Mouse (Mus musculus) spleen, postnatal 4 days (tissue): Measurements from ENCODE around the gene Grik1.

Experiments
- DNase-seq, 2 experiments: peaks; one replicate each; pipeline ENCODE4 v3.0.0; 2022; ENCODE audit warnings: low spot score in 2 of 2

Grik1 gene

DNA sequence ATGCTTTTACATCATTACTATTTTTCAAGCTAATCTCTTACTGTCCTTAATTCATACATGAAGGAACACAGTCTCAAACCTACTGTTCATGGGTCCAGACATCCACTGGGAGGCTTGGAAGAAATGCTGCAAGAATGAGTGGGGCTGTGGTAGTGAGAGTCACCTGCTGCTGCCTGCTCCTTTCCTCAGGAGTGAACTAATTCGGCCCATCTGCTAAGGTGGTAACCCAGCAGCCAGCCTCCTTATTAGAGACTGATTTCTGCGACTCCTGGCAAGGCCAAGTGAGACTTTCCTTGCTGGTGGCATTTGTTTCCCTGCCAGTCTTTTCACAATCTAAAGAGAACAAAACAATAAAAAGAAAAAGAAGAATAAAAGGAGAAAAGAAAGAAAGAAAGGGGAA lies 147.9 kb downstream of the Grik1 start:
- no peak for DNase-seq

DNA sequence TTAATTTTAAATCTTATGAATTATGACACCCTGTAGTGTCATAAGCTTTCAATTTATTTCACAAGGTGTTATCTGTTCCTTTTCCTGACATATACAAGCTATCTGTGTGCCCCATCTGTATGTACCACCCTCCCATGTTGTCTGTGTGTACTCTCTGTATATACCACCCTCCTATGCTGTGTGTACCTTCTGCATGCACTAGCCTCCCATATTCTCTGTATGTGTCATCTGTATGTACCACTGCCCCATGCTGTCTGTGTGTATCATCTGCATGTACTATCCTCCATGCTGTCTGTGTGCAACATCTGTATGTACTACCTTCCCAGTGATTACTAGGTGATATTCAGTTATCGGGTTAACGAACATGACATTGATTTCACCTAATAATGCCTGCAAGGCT lies 148.5 kb downstream of the Grik1 start:
- DNase-seq, result no peak

DNA sequence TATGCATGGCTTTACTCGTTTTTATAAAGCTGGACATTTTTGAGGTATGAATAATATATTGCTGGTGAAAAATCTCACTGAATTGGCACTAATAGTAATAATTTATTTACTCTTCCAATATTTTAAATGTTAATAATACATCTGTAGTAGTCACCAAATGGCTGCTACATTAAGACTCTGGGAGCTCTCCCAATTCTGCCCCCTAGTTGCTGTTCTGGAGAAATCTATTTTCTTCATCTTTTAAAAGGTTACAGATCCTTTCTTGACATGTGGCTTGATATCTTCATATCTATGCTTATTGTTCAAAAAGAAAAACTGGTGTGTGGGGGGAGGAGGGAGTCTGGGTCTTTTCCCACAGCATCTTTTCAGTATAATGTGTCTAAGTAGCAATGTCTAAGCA lies 151.2 kb downstream of the Grik1 start:
- no peak for DNase-seq

DNA sequence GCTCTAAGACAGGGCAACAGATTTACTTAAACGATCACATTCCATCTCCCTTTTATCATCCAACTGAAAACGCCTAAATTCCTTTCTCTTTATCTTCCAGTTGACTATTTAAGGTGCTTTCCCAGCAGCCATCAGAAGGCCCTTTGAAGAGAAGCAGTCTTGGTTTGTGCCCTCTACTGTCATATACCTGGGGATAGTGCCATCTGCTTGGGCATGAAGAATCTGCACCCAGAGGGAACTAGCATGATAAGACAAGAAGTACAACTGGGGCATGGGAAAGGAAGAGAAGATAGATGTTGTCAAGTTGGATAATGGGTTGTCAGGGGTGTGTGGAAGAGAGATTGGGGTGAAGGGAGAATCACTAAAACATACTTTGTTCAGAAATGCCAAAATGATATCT lies 157.1 kb downstream of the Grik1 start:
- DNase-seq, result no peak

DNA sequence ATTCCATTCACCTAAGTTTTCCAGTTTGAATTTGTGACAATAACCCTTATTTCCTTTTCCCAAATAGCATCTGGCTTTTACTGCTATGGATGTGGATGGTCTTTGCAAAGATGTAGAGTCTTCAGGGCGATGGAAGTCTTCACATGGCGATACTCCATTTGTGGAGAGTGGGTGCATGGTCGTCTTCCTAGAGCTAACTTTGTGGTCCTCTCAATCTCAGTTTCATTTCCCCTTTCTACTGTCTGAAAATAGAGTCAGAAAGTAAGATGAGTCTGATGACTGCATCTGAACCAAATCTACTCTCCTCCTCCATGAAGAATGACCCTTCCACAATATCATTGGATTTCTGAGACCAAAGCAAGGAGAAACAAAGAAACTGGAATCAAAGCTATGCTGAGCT lies 159.0 kb downstream of the Grik1 start:
- no peak for DNase-seq

DNA sequence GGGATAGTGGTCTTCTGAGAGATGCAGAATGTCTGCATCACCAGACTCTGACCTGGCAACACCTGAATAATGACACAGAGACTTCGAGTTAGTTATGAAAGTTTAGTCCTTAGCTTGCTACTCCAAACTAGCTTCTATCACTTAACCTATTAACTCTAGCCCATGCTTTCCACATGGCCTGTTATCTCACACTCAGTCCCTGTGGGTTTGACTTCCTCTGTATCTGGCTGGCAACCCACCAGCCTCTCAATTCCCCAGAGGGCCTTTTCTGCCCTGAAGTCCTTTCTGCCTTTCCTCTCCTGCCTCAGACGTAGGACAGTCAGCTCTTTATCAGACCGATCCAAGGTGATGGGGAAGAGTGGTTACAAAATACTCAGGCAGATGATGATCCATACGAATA lies 165.0 kb downstream of the Grik1 start:
- no peak for DNase-seq

DNA sequence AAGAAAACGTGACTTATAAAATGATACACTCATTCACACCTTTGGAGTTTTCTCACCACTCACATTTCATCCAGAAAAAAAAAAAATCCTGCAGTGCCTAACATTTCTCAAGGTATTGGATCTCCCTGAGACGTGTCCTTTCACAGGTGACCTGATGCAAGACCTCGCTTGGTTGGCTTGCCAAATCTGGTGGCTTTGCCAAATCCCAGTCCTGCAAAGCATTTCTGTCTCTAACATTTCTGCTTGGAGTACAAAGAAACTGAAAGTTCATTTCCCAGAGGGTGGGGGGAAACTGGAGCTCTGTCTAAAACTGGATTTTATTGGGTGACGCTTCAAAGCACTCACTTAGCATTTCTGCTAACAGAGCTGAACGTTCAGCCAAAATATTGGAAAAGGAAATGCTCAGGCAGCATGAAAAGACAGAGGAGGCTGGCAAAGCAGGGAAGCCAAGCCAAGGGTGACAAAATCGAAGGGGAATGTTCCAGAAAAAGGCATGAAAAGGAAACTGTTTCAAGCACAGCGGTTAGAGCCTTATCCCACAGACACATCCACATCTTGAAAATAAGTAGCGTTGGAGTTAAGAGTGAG lies 177.4 kb downstream of the Grik1 start:
- no peak for DNase-seq

DNA sequence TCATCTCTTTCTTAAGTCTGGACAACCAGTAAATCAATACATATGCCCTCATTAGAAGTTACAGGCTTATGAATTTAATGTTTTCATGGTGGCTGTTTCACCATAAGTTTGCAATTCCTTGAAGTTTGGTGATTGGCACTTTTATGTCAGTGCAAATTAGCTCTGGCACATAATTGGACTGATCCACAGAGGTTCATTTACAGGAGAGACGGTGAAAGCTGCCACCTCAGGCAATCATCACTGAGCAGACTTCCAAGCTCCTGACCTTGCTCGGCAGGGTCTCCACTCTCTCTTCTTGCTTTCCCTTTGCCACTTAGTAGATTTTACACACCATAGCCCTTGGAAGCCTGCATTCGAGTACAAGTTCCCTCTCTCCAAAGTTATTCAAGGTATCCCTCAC lies 178.6 kb downstream of the Grik1 start:
- no peak for DNase-seq

DNA sequence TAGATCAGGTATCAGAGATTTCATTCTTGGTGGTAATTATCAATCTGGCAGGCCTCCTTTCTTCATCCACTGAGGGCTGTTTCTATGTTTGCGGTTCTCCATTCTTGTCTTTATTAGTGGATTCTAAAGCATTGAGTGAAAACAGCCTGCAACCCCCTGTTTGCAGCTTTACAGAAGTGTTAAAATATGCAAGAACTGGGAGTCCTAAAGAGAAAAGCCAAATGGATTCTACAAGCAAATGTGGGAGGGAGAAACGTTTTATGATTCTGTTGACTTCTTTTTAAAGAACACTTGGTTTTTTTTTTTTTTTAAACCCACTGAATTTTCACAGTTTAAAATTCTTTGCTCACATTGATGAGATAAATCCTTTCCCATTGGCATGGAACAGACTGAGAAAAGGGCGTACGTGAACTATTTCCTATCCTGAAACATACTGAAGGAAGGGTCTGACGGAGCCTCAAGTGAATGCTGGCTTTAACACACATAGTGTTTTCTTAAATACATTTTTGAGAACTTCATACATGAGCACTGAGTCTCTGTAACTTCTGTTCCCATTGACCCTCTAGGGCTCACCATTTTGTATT lies 195.8 kb downstream of the Grik1 start:
- no peak for DNase-seq

DNA sequence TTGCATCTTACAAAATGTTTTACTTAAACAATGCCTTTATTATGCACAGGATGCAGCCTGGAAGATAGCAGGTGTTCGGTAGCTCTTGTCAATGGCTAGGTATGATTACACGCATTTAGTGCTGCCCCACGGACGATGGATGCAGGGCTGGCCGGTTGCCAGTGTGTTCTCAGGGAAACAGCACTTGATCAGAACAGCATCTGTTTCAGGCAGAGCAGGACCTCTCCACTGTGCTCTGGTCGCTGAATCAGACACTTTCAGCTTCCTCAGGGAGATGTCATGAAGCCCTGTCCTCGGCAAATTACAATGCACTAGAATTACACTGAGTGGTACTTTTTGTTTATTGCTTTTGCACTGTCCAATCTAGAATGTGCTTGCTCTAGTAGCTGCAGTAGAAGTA lies 202.8 kb downstream of the Grik1 start:
- DNase-seq, result no peak

DNA sequence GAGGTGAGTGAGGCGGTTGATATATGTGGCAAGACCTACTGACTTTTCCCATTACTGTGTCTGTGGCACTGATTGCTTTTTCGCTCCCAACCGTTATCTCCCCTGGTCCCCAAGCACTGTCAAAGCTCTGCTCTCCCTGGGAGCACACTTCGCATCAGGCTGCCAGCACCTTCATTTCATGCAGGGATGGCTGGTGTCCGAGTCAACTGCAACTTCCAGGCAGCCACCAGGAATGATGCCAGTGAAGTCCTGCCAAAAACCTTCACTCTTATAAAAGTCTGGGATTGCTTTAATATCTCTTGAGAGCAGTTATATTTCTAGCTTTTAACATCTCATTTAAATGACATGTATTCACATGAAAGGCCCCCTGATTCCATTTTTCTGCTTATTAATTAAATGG lies 215.3 kb downstream of the Grik1 start:
- DNase-seq, result no peak

DNA sequence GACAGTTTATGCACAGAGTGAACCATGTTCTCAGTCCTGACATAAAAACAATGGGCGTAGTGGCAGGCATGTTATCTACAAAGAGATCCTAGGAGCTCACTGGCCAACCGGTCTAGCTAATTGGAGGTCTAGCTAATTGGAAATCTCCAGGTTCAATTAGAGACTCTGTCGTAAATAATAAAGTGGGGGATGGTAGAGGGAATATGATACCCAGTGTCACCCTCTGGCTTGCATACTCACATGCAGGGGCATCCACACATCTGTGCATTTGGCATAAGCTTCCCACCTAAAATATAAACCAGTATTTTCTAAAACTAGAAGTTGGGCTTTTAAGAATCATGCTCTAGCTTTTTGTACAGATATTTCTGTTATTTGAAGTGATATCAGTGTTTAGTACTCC lies 229.1 kb downstream of the Grik1 start:
- no peak for DNase-seq

DNA sequence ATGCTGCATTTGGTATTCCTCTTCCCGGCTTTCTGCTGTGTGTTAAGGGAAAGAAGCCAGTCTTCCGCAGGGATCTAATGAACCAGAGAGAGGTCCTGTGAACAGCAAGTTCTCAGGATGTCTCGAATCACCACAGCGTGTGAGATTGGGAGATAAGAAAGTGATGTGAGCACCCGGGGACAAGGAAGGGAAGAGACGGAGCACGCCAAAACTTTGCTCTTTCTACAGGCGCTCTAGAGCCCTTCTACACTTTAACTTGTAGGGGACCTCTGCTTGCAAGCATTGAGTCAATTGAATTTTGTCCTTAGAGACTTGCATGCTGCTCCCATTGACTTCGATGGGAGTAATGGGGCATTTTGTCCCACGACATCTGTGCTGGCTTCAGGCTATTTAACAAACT lies 241.9 kb downstream of the Grik1 start:
- no peak for DNase-seq

DNA sequence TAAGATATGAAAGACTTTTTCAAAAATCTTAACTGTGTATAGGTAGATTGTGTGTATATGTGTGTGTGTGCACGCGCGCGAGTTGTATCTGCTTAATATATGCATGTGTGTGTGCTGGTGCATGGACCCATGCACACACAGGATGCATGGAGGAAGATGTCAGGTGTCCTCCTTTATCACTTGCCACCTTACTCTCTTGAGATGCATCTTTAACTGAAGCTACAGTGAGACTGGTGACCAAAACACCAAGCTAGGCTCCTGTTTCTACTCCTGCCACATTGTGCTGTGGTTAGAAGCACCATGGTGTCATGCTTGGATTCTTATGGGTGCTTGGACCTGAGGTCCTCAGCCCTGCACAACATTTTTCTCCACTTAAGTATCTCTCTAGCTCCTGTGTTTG lies 245.7 kb downstream of the Grik1 start:
- no peak for DNase-seq

DNA sequence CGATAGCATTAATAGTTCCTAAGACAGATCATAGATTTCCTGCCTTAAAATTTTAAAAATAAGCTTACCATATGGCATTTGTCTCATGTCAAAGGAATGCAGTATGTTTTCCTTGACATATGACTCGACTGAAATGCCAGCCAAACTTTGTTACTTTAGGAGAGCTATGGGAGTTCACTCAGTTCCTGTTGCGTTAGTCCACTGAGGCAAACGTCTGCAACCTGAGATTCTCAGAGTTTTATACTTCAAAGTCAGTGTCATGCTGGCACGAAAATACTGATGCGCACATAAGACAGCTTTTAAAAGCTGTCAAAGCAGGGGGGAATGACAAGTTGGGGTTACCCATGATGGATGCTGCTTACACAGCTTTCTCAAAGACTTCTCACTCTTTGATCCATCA lies 247.6 kb downstream of the Grik1 start:
- no peak for DNase-seq

DNA sequence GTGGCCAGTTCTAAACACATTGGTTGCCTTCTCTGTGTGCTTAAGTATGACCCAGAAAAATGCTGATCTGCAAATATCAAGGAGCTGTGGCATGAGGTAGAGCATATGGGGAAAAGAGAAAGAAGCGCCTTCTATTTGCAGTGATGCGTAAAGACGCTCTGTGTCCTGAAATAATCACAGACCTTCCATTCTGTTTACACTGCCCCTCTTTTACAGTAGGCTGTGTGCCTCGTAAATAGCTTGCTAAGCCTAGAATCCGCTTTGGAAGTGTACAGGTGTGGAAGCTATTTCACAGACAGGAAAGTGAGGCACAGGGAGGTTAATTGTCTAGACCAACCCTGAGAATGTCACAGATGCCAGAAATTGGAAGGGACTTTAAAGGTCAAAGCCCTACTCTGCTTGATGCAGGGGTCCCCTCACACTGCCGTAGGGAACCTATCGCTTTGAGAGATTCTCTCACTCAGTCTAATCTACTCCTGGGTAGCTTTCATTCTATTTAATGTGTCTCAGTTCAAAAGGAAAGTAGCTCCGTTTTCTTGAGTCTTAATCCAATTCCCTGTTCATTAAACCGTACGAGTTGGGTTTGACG lies 251.5 kb downstream of the Grik1 start:
- no peak for DNase-seq

DNA sequence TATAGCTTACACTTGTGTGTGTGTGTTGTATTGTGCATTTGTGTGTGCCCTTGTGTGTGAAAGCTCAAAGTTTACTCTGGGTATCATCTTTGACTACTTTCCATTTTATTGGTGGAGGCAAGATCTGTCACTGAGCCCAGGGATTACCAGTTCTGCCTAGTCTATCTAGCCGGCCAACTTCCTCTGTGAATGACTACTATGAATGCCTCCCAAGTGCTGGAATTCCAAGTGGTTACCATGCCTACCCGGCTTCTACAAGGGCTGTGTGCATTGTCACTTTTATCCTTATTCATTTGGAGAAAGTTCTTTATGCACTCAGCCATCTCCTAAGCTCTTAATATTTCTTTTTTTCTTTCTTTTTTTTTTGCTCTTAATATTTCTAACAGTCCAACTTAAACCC lies 301.3 kb downstream of the Grik1 start:
- no peak for DNase-seq

DNA sequence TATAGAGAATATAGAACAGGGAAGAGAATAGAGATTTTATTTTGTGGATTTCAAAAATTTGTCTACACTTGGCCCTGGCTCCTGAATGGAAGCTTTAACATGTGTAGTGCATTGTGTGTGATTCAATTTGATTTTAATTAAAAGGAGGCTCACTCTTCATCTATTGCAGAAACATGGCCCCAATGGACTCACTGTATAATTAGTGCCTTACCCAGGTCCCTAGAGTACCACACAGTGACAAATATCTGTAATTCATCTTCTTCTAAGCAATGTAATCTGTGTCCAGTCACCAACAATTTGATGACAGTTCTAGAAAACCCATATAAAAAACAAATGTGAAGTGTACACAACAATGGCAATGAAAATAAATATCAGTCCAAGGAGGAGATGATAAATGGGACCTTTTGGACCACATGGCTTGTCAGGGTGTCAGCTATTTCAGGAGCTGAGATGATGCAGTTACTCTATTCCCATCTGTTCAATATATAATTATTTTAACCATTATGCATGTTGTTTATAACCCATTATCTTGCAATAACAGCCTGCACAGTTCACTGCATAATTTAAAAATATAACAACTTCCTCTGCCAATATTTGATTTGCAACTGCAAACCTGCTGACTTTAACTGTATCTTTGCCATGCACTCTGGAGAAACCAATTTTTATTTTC lies 305.7 kb downstream of the Grik1 start:
- no peak for DNase-seq

DNA sequence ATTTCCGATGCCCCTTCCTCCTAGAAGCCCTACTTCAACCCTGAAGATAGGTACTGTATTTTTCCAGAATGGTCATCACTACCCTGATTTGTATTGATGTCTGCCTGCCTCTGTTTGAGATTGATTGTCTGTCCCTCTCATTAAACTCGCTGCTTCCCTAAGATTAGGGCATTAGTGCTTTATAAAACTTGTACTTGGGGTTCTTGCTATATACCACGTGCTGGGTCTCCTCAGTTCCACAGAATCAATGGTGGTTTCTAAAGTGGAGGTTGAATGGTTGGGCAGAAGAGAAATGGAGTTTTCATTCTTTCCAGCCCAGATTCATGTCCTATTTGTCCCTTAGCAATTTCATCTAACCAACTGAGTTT lies 316.0 kb downstream of the Grik1 start:
- no peak for DNase-seq

DNA sequence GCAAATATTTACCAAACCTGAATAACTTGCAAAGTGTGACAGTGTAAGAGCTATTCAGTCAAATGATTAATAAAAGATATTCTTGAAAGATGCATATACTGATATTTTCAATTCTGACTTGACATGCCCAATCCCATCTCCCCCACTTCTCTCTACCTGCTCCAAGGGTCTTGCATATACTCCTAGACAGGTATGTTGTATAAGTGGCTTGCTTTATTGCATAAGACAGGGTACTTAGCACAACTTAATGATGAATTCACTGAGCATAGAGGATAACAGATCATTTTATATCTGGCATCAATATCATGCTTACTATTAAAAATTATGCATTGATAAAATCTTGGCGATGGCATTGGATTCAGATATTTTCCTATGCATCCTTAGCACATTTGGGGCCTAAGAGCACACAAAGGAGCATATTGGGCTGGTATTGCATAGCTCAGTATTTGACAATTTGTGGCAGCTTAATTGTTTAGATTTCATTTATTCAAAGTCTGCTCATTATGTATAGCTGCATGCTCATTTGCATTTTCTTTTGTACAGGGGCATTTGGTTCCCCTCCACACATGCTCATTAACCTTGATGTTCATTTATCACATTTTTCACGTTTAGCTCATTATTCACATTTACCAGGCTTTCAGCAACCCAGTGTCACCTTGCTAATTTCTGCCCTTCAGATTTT lies 316.5 kb downstream of the Grik1 start:
- no peak for DNase-seq

DNA sequence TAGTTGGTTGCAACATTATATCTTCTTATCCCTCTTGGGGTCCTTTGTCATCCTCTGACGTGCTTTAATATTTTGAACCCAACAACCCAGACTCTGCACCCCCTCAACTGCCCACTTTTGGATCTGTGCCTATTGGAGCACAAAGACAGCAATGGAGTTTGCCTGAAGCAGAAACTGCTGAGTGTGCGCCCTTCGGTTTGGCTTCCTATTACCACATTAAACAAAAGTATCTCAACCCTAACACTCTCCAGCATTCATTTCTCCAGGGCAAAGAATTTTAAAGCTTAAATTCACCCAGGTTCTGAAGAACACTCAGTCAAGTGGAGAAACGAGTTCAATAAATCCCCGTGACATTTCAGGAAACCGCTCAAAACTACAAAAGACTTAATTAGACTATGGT lies 318.2 kb downstream of the Grik1 start:
- no peak for DNase-seq

DNA sequence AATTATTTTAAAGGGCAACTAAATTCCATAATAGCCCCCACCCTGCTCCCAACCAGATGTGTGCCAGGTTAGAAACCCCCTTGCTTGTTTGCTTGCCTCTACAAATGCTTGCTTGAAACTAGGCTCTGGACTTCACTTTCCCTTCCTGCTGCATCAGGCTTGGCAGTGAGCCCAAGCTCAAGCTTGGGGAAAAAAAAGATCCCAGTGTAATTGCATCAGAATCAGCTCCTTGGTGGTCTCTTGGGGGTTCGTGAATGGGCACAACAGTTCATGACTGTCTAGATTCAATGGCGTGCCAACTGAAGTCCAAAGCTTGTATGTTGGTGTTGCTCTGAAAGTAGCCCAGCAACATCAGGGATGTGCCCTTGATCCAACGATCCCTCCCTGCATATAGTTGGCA lies 320.1 kb downstream of the Grik1 start:
- DNase-seq, result no peak

DNA sequence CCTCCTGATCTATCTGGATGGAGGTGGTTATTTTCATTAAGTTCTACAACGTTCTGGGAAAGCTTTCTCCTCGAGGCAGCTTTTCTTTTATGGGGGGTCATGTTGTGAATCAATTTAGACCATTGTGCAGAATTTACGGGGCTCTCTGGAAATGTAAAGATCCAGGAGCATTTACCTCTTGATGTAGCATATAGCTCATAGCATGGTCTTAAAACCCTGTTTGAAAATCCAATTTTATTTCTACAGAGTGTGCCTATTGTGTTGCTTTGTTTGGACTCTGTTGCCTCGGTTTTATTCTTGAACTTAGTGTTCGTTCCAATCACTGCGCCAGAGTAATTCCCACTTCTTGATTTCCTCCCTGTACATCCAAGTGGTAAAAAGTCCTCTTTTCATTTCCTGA lies 328.6 kb downstream of the Grik1 start:
- DNase-seq, result no peak
